Mouse (Mus musculus): ENCODE results near the gene Atp5j. TPM values are rescaled to one million over a fixed set of nuclear protein-coding genes. Genes with fewer than 3 reads are reported as not detected.

Atp5j gene
- 264 and 270 TPM in 2 replicates for polyA plus RNA-seq (2011; ENCODE audit: insufficient read length, low read depth, missing spikeins)

DNA sequence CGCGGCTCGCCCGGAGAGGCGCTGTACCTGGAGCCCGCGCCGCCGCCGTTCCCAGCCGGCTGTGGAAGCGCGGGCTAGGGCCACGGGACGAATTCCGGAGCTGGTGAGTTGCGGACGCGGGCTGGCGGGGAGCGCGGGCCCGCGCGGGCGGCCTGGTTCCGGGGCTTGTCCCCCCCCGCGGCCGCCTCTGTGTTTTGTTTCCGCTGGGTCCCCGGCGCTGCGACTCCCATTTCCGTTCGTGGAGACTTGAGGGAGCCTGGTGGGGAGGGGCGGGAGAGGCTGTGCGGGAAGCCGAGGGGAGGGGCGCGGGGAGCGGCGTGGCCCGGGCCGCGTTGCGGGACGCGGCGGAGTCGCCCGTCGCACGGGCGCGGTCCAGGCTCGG is at the start of gene Atp5j:
Atp5j (minus strand) TSS at position 185 of the 382 bp plus-strand sequence.
- H3K27ac ChIP-seq (ENCODE audit: insufficient read depth, low read length) = peak within 1 kb of the TSS; percentile 88
- no peak; the same call in 1 of the 2 replicates for TF ChIP-seq POLR2A (IDR thresholded peaks at IDR 0.05; ENCODE audit: low read depth, low read length)
- TF ChIP-seq CTCF (IDR thresholded peaks at IDR 0.05; ENCODE audit: borderline replicate concordance, insufficient read depth, low read length) = no peak
- peak within 1 kb of the TSS; percentile 91 for H3K4me3 ChIP-seq (ENCODE audit: insufficient read depth, low read length)
- no peaks in the 10 kb centered on the region for H3K4me1 ChIP-seq (ENCODE audit: control insufficient read depth, insufficient read depth, low read length)

DNA sequence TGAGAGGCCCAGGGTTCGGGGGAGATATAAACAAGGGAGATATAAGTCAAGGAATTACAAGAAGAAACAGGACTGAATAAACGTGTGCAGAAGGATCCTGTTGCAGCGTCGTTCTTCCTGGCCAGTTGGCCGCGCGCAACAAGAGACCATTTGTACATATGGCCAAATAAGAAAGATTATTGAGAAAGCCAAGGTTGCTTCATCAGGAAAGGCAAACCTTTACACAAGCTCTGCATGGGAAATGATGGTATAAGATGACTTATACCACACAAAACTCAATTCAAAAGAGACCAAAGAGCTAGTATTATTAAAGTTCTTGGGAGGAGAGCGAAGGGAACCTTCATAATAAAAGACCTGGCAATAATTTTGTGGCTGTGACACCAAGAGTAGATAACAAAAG is 49.1 kb upstream of the Atp5j start:
- TF ChIP-seq POLR2A (IDR thresholded peaks at IDR 0.05; ENCODE audit: low read depth, low read length) (no peak), CTCF (IDR thresholded peaks at IDR 0.05; ENCODE audit: borderline replicate concordance, insufficient read depth, low read length) (no peak)
- no peak overlapping the region for H3K27ac ChIP-seq (ENCODE audit: insufficient read depth, low read length)
- H3K4me3 ChIP-seq (ENCODE audit: insufficient read depth, low read length) = no peak overlapping the region
- no peaks in the 10 kb centered on the region for H3K4me1 ChIP-seq (ENCODE audit: control insufficient read depth, insufficient read depth, low read length)

DNA sequence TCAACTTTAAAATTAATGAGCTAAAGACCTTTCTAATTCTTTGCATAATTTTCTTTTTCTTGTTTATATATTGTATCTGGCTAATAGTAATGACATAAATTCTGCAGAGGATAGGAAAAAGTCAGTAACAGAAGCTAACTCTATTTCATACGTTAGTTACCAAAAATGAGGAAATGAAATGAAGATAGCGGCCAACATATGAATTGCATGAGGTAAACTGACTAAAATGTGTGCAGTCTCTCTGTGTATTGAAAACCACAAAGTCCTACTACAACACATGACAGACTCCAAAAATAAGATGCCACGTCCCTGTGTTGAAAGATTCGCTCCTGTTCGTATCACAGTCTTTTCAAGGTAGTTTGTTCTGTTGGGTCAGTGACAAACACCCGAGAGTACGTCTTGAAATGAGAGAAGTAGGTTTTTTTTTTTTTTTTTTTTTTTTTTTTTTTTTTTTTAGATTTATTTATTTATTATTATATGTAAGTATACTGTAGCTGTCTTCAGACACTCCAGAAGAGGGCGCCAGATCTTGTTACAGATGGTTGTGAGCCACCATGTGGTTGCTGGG is 46.4 kb upstream of the Atp5j start:
- TF ChIP-seq POLR2A (IDR thresholded peaks at IDR 0.05; ENCODE audit: low read depth, low read length) (no peak), CTCF (IDR thresholded peaks at IDR 0.05; ENCODE audit: borderline replicate concordance, insufficient read depth, low read length) (no peak)
- Histone ChIP-seq H3K4me3 (ENCODE audit: insufficient read depth, low read length) (no peak overlapping the region), H3K4me1 (ENCODE audit: control insufficient read depth, insufficient read depth, low read length) (no peaks in the 10 kb centered on the region)

GRCm38 (mm10) chr16:84881168-84881567 is 45.7 kb upstream of the Atp5j start:
- TF ChIP-seq CTCF (IDR thresholded peaks at IDR 0.05; ENCODE audit: borderline replicate concordance, insufficient read depth, low read length) (no peak), POLR2A (IDR thresholded peaks at IDR 0.05; ENCODE audit: low read depth, low read length) (no peak)
- Histone ChIP-seq H3K27ac (ENCODE audit: insufficient read depth, low read length) (no peak overlapping the region), H3K4me3 (ENCODE audit: insufficient read depth, low read length) (no peak overlapping the region), H3K4me1 (ENCODE audit: control insufficient read depth, insufficient read depth, low read length) (no peaks in the 10 kb centered on the region)

More for the DNA sequence above, 46.4 kb upstream of the Atp5j start:
- H3K27ac ChIP-seq (ENCODE audit: insufficient read depth, low read length) = no peak overlapping the region

- no peak overlapping the region for H3K27ac ChIP-seq (ENCODE audit: insufficient read depth, low read length)
- no peak overlapping the region for H3K4me3 ChIP-seq (ENCODE audit: insufficient read depth, low read length)
- no peaks in the 10 kb centered on the region for H3K4me1 ChIP-seq (ENCODE audit: control insufficient read depth, insufficient read depth, low read length)
- TF ChIP-seq POLR2A (IDR thresholded peaks at IDR 0.05; ENCODE audit: low read depth, low read length) (no peak), CTCF (IDR thresholded peaks at IDR 0.05; ENCODE audit: borderline replicate concordance, insufficient read depth, low read length) (peak; percentile 71; the same call in 1 of the 2 replicates)
These were observed 43.7 kb upstream of the Atp5j start for GRCm38 (mm10) chr16:84879146-84879545.

- Histone ChIP-seq H3K4me1 (ENCODE audit: control insufficient read depth, insufficient read depth, low read length) (no peaks in the 10 kb centered on the region), H3K4me3 (ENCODE audit: insufficient read depth, low read length) (no peak overlapping the region), H3K27ac (ENCODE audit: insufficient read depth, low read length) (no peak overlapping the region)
- TF ChIP-seq CTCF (IDR thresholded peaks at IDR 0.05; ENCODE audit: borderline replicate concordance, insufficient read depth, low read length) (no peak), POLR2A (IDR thresholded peaks at IDR 0.05; ENCODE audit: low read depth, low read length) (no peak)
These were observed 40.7 kb upstream of the Atp5j start for GRCm38 (mm10) chr16:84876082-84876481.

GRCm38 (mm10) chr16:84875718-84876035 is 40.3 kb upstream of the Atp5j start:
- no peak for TF ChIP-seq CTCF (IDR thresholded peaks at IDR 0.05; ENCODE audit: borderline replicate concordance, insufficient read depth, low read length)
- no peak for TF ChIP-seq POLR2A (IDR thresholded peaks at IDR 0.05; ENCODE audit: low read depth, low read length)
- Histone ChIP-seq H3K4me1 (ENCODE audit: control insufficient read depth, insufficient read depth, low read length) (no peaks in the 10 kb centered on the region), H3K4me3 (ENCODE audit: insufficient read depth, low read length) (no peak overlapping the region), H3K27ac (ENCODE audit: insufficient read depth, low read length) (no peak overlapping the region)

DNA sequence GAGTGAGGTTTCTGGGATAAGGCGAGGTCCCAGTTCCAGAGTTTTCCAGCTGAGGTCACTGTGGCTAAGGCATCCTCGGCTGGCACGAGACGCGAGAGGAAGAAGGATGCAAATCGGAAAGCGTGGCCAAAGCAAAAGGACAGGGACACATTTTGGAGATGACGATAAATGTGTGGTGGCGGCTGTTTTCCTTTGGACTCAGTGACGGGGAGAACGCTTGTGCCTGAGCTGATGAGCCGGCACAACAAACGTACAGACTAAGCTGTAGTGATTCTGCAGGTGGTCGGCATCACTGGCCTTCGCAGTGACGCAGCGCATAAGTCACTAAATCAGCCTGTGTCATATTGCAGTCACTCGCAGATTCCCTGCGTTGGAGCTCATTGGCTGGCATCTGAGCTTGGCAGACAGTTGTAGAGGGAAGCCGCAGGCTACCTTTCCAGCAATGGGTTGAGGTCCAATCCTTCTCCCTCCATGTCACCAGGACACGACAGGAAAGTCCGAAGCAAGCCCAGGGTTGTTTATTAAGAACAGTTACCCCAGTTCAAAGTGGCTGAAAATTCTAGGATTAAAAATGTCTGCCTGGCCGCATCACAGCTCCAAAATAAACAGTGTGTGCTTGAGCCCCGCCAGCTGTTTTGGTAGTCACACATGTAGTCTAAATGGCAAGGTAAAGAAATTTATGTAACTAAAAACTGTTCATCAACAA is 39.7 kb upstream of the Atp5j start:
- TF ChIP-seq CTCF (IDR thresholded peaks at IDR 0.05; ENCODE audit: borderline replicate concordance, insufficient read depth, low read length) (peak; percentile 15; the same call in 1 of the 2 replicates), POLR2A (IDR thresholded peaks at IDR 0.05; ENCODE audit: low read depth, low read length) (no peak)
- Histone ChIP-seq H3K4me3 (ENCODE audit: insufficient read depth, low read length) (no peak overlapping the region), H3K4me1 (ENCODE audit: control insufficient read depth, insufficient read depth, low read length) (no peaks in the 10 kb centered on the region), H3K27ac (ENCODE audit: insufficient read depth, low read length) (no peak overlapping the region)

DNA sequence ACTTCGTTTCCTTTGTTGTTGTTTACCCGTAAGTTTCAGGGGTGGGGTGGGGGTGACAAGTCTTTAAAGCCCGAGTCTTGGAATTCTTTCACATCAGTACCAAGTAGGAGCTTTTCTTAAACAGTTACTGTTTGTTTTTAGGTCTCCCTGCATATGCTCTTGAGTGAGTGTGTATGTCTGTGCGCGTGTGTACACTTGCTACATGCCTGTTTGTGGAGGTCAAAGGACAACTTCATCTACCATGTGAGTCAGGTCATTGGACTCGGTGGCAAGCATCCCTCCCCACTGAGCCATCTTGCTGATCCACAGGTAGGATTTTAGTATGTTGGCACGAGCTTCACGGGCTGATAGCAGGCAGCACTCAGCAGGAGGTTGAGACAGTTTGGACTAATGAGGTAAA is 38.4 kb upstream of the Atp5j start:
- TF ChIP-seq CTCF (IDR thresholded peaks at IDR 0.05; ENCODE audit: borderline replicate concordance, insufficient read depth, low read length) = no peak
- TF ChIP-seq POLR2A (IDR thresholded peaks at IDR 0.05; ENCODE audit: low read depth, low read length) = no peak
- H3K27ac ChIP-seq (ENCODE audit: insufficient read depth, low read length) = no peak overlapping the region

GRCm38 (mm10) chr16:84864656-84865055 is 29.2 kb upstream of the Atp5j start:
- Histone ChIP-seq H3K4me1 (ENCODE audit: control insufficient read depth, insufficient read depth, low read length) (no peaks in the 10 kb centered on the region), H3K27ac (ENCODE audit: insufficient read depth, low read length) (no peak overlapping the region), H3K4me3 (ENCODE audit: insufficient read depth, low read length) (no peak overlapping the region)
- TF ChIP-seq POLR2A (IDR thresholded peaks at IDR 0.05; ENCODE audit: low read depth, low read length) (no peak), CTCF (IDR thresholded peaks at IDR 0.05; ENCODE audit: borderline replicate concordance, insufficient read depth, low read length) (no peak)

More for the DNA sequence above, 38.4 kb upstream of the Atp5j start:
- Histone ChIP-seq H3K4me1 (ENCODE audit: control insufficient read depth, insufficient read depth, low read length) (no peaks in the 10 kb centered on the region), H3K4me3 (ENCODE audit: insufficient read depth, low read length) (no peak overlapping the region)
